Mouse (Mus musculus): ENCODE data around the gene Ralgds.

- TF ChIP-seq CTCF (IDR thresholded peaks at IDR 0.05; ENCODE audit: low read depth): no peak
- no peak for TF ChIP-seq EP300 (IDR thresholded peaks at IDR 0.05; ENCODE audit: low read depth)
Observed at GRCm38 (mm10) chr2:28597733-28598547, 85.0 kb downstream of the Ralgds start.
